Comparison of ENCODE assay signal across 17 mouse cellular contexts in genomic region chr5:91892338-91892737, GRCm38 (mm10).
"Had no signal": no experiment of that assay in that cellular context is flagged by ENCODE, and none has a peak within 500 bp of the region (broad histone marks: within the 10 kb centered on the region; RNA-seq: fewer than 3 reads in every experiment).

No protein-coding gene starts in this region.

- ATAC-seq: intestine, embryonic 15.5 days; liver, postnatal 0 days; lung, postnatal 0 days had no signal

- H3K36me3 ChIP-seq: intestine, embryonic 15.5 days; kidney, embryonic 15.5 days; limb, embryonic 12.5 days; limb, embryonic 15.5 days; midbrain, embryonic 12.5 days had no signal

- H3K4me1 ChIP-seq: intestine, embryonic 15.5 days; kidney, embryonic 15.5 days; limb, embryonic 12.5 days; limb, embryonic 15.5 days; midbrain, embryonic 12.5 days had no signal

- H3K4me3 ChIP-seq: intestine, embryonic 15.5 days; kidney, embryonic 15.5 days; limb, embryonic 12.5 days; limb, embryonic 15.5 days; midbrain, embryonic 12.5 days had no signal

- DNase-seq: kidney, adult 11 months; kidney, adult 8-10 months; kidney, postnatal 36 days; left cerebral cortex, postnatal 4 days; liver, postnatal 0 days; lung, embryonic 14.5 days; thymus, adult 18-20 months; thymus, postnatal 36 days had no signal

- H3K27ac ChIP-seq: intestine, embryonic 15.5 days; kidney, embryonic 15.5 days; limb, embryonic 12.5 days; limb, embryonic 15.5 days; liver, embryonic 14.5 days; macrophage; midbrain, embryonic 12.5 days had no signal

- H3K9me3 ChIP-seq: intestine, embryonic 15.5 days; kidney, embryonic 15.5 days; limb, embryonic 12.5 days; limb, embryonic 15.5 days; midbrain, embryonic 12.5 days had no signal

- H3K9ac ChIP-seq: intestine, embryonic 15.5 days; kidney, embryonic 15.5 days; limb, embryonic 12.5 days; limb, embryonic 15.5 days; liver, embryonic 14.5 days; liver, postnatal 0 days; lung, embryonic 14.5 days; midbrain, embryonic 12.5 days had no signal

- H3K4me2 ChIP-seq: intestine, embryonic 15.5 days; kidney, embryonic 15.5 days; limb, embryonic 12.5 days; limb, embryonic 15.5 days; liver, embryonic 11.5 days; lung, embryonic 14.5 days; midbrain, embryonic 12.5 days had no signal

- H3K27me3 ChIP-seq: intestine, embryonic 15.5 days; kidney, embryonic 15.5 days; limb, embryonic 12.5 days; limb, embryonic 15.5 days; midbrain, embryonic 12.5 days had no signal
